Mouse (Mus musculus): ENCODE results near the gene Adck1.

DNA sequence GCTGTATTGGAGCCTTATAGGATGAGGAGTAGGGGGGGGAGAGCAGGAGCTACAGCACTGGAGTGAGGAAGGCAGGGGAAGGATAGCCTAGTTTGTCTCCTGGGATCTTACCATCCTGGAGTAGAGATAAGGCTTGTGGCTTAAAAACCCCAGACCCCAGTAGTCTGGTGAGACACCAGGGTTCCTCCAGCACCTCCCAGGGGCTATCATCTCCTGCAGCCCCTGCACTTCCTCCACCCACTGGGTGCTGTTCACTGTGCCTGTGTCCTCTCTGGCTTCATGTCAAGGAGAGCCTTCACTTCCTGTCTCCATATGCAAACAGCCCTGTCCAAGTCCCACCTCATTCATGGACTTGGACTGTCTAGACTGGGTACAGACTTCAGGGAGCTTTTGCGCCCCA lies 96.7 kb downstream of the Adck1 start:
- TF ChIP-seq TCF12 (IDR thresholded peaks at IDR 0.05; ENCODE audit: insufficient read depth, poor library complexity, severe bottlenecking) (no peak), POLR2A (IDR thresholded peaks at IDR 0.05; ENCODE audit: insufficient read length, low read depth) (no peak), MAX (IDR thresholded peaks at IDR 0.05; ENCODE audit: low read depth) (no peak), MYOG (IDR thresholded peaks at IDR 0.05; ENCODE audit: control insufficient read depth in 1 of 3, insufficient read depth in 1 of 3, insufficient read length in 2 of 3, low read depth in 2 of 3) (no peak), MYOD1 (IDR thresholded peaks at IDR 0.05; ENCODE audit: control insufficient read depth in 1 of 3, insufficient read length in 2 of 3, low read depth in 2 of 3) (no peak), CEBPB (IDR thresholded peaks at IDR 0.05; ENCODE audit: insufficient read depth, poor library complexity, severe bottlenecking) (no peak), E2F4 (IDR thresholded peaks at IDR 0.05; ENCODE audit: insufficient read depth) (no peak), TCF3 (IDR thresholded peaks at IDR 0.05; ENCODE audit: insufficient read length, low read depth) (no peak), USF1 (IDR thresholded peaks at IDR 0.05; ENCODE audit: low read depth) (no peak), POLR2AphosphoS2 (IDR thresholded peaks at IDR 0.05; ENCODE audit: insufficient read length, low read depth) (no peak)
